ENCODE assay signal across 9 mouse cellular contexts in genomic region chr7:44901230-44901722, GRCm38 (mm10). TPM values are rescaled to one million over a fixed set of nuclear protein-coding genes. Genes with fewer than 3 reads are reported as not detected.
DNase-seq lines count a peak whose midpoint lies in the region; ATAC-seq and TF ChIP-seq lines count a peak whose summit lies in the region.
"Had no signal": no experiment of that assay in that cellular context is flagged by ENCODE, and none has a peak within 500 bp of the region (broad histone marks: within the 10 kb centered on the region; RNA-seq: fewer than 3 reads in every experiment).

No protein-coding gene starts in this region.

- H3K27me3 ChIP-seq in MEL (ENCODE audit: control insufficient read depth in 1 of 2, insufficient read depth in 2 of 2, low read length in 2 of 2) = no peaks in the 10 kb centered on the region
- H3K27me3 ChIP-seq in forebrain, embryonic 10.5 days (ENCODE audit: poor library complexity, severe bottlenecking) = no peaks in the 10 kb centered on the region
- H3K27me3 ChIP-seq in kidney, postnatal 0 days (ENCODE audit: insufficient read depth, low read length) = no peaks in the 10 kb centered on the region
- H3K27me3 ChIP-seq in splenic B cell, adult 2 months (ENCODE audit: control insufficient read depth, insufficient read depth, low read length, poor library complexity, severe bottlenecking) = no peaks in the 10 kb centered on the region

- TF ChIP-seq RAD21 in MEL (IDR thresholded peaks at IDR 0.05; ENCODE audit: low read depth, low read length) = no peak

- no peak for TF ChIP-seq CTCF in MEL (IDR thresholded peaks at IDR 0.05 in 2 of 3, conservative IDR thresholded peaks at IDR 0.05 in 1 of 3; ENCODE audit: control insufficient read depth in 1 of 3, insufficient read depth in 1 of 3, low read depth in 2 of 3, low read length in 3 of 3, poor library complexity in 1 of 3, severe bottlenecking in 1 of 3)
- TF ChIP-seq CTCF in kidney, postnatal 0 days (IDR thresholded peaks at IDR 0.05; ENCODE audit: low read depth) = peak; percentile 57

- no peak overlapping the region for H3K9ac ChIP-seq in MEL (ENCODE audit: control insufficient read depth, low read depth, low read length, poor library complexity, severe bottlenecking)
- peak overlapping the region; percentile 37; the same call in 1 of the 2 replicates for H3K9ac ChIP-seq in kidney, postnatal 0 days (ENCODE audit: low read depth, low read length)

- DNase-seq in adrenal gland, postnatal 10 days = peak; percentile 65
- DNase-seq in adrenal gland, postnatal 4 days (ENCODE audit: low spot score in 2 of 2) = no peak
- DNase-seq in MEL (ENCODE audit: low read depth, low spot score) = peak; percentile 48
- DNase-seq in forebrain, embryonic 10.5 days (ENCODE audit: extremely low spot score, low spot score) = peak; percentile 77
- peak; percentile 83 for DNase-seq in kidney, postnatal 0 days (ENCODE audit: low spot score)
- DNase-seq in lung, postnatal 4 days = peak; percentile 60 to 67
- DNase-seq in splenic B cell, adult 2 months (ENCODE audit: low read depth, low spot score) = peak; percentile 84
- DNase-seq in ovary, postnatal 14 days (ENCODE audit: low spot score) = no peak

- peaks cover 0 to 3% of the 10 kb centered on the region in 2 experiments; a peak in 2 of 4 replicates for H3K4me1 ChIP-seq in MEL (ENCODE audit: control insufficient read depth in 1 of 2, insufficient read depth in 2 of 2, low read length in 2 of 2)
- peaks cover 55% of the 10 kb centered on the region for H3K4me1 ChIP-seq in forebrain, embryonic 10.5 days
- H3K4me1 ChIP-seq in kidney, postnatal 0 days (replicated peaks; ENCODE audit: insufficient read depth, low read length) = peaks cover 25% of the 10 kb centered on the region

- no peak for TF ChIP-seq POLR2A in MEL (IDR thresholded peaks at IDR 0.05; ENCODE audit: control insufficient read depth in 1 of 2, insufficient read depth in 1 of 2, low read depth in 1 of 2, low read length in 2 of 2, poor library complexity in 1 of 2)

- no peaks in the 10 kb centered on the region for H3K36me3 ChIP-seq in MEL (ENCODE audit: control insufficient read depth in 1 of 2, insufficient read depth in 2 of 2, low read length in 2 of 2)
- peaks cover 88% of the 10 kb centered on the region for H3K36me3 ChIP-seq in forebrain, embryonic 10.5 days (replicated peaks)
- peaks cover 31% of the 10 kb centered on the region for H3K36me3 ChIP-seq in kidney, postnatal 0 days (ENCODE audit: insufficient read depth, low read length)
- H3K36me3 ChIP-seq in splenic B cell, adult 2 months (ENCODE audit: control insufficient read depth, insufficient read depth, low read length, poor library complexity, severe bottlenecking) = peaks cover 2% of the 10 kb centered on the region

- no peak overlapping the region for H3K4me3 ChIP-seq in MEL (ENCODE audit: control insufficient read depth in 1 of 2, insufficient read depth in 1 of 2, low read depth in 2 of 2, low read length in 2 of 2)
- H3K4me3 ChIP-seq in forebrain, embryonic 10.5 days = peak overlapping the region; percentile 47
- H3K4me3 ChIP-seq in kidney, postnatal 0 days (replicated peaks; ENCODE audit: low read depth, low read length) = peak overlapping the region; percentile 23

- 14% methylated on average over 21 of the region's 21 CpGs for WGBS in forebrain, embryonic 10.5 days
- WGBS in kidney, postnatal 0 days = 21% methylated on average over 21 of the region's 21 CpGs

- H3K27ac ChIP-seq in MEL (ENCODE audit: control insufficient read depth, low read depth, low read length) = no peak overlapping the region
- peak overlapping the region; percentile 77 for H3K27ac ChIP-seq in forebrain, embryonic 10.5 days
- peak overlapping the region; percentile 70 for H3K27ac ChIP-seq in kidney, postnatal 0 days

- peak; percentile 42 for ATAC-seq in kidney, postnatal 0 days (replicated peaks; ENCODE audit: low FRiP score, low read depth)

- H3K4me2 ChIP-seq in kidney, postnatal 0 days (ENCODE audit: low read length) = peak overlapping the region; percentile 58

- no peaks in the 10 kb centered on the region for H3K79me2 ChIP-seq in MEL (ENCODE audit: control insufficient read depth, insufficient read depth, low read length, poor library complexity)

- no peaks in the 10 kb centered on the region for H3K9me3 ChIP-seq in MEL (replicated peaks; ENCODE audit: insufficient read depth, low read length)
- no peaks in the 10 kb centered on the region for H3K9me3 ChIP-seq in forebrain, embryonic 10.5 days
- H3K9me3 ChIP-seq in kidney, postnatal 0 days (replicated peaks; ENCODE audit: low read length) = no peaks in the 10 kb centered on the region
- H3K9me3 ChIP-seq: G1E had no signal

- no peak for TF ChIP-seq EP300 in MEL (IDR thresholded peaks at IDR 0.05; ENCODE audit: low read depth in 1 of 2, low read length in 2 of 2)

TF ChIP-seq in MEL, 35 proteins besides CTCF, POLR2A, EP300 and RAD21:
- TF ChIP-seq POLR2AphosphoS2 (IDR thresholded peaks at IDR 0.05; ENCODE audit: low read length) = peak; percentile 37; the same call in 1 of the 2 replicates
- TF ChIP-seq GABPA (IDR thresholded peaks at IDR 0.05; ENCODE audit: low read depth, low read length) = no peak
- TF ChIP-seq ELF1 (IDR thresholded peaks at IDR 0.05; ENCODE audit: low read depth, low read length) = no peak
- no peak for TF ChIP-seq ETS1 (IDR thresholded peaks at IDR 0.05; ENCODE audit: low read depth, low read length)

RNA-seq across cellular contexts. Expression of gene Fuz, which starts 5.4 kb away (rescaled TPM):
- total RNA-seq in adrenal gland, postnatal 10 days (2021) = 10 to 100 TPM; 19.5 to 24.8 TPM
- 10 to 100 TPM; 24.6 to 26.7 TPM for total RNA-seq in adrenal gland, postnatal 4 days (2021)
- 6.8 and 9.4 TPM in 2 replicates for total RNA-seq in MEL (2012; rRNA removed)
- 10 to 100 TPM in 1 of 2 experiments, not detected in 1; 18.1 TPM for polyA plus RNA-seq in MEL (2012; ENCODE audit: insufficient read depth in 1 of 2, insufficient read length in 2 of 2, low read depth in 1 of 2, low replicate concordance in 2 of 2, missing spikeins in 1 of 2)
- polyA plus RNA-seq in forebrain, embryonic 10.5 days (2016; fragmentation: Nextera tagmentation; extraction: Ambion mirVana) = 24.8 and 25.0 TPM in 2 replicates
- polyA plus RNA-seq in kidney, postnatal 0 days (2015; fragmentation: Nextera tagmentation; extraction: Ambion mirVana) = 19.9 and 21.1 TPM in 2 replicates

RNA-seq across cellular contexts. Expression of gene Med25, which starts 8.8 kb away (rescaled TPM):
- 10 to 100 TPM; 73.7 to 83.7 TPM for total RNA-seq in adrenal gland, postnatal 10 days (2021)
- 100 to 1,000 TPM; 117 to 121 TPM for total RNA-seq in adrenal gland, postnatal 4 days (2021)
- total RNA-seq in MEL (2012; rRNA removed) = 50.5 and 53.9 TPM in 2 replicates
- 100 to 1,000 TPM in 1 of 2 experiments, not detected in 1; 118 TPM for polyA plus RNA-seq in MEL (2012; ENCODE audit: insufficient read depth in 1 of 2, insufficient read length in 2 of 2, low read depth in 1 of 2, low replicate concordance in 2 of 2, missing spikeins in 1 of 2)
- polyA plus RNA-seq in forebrain, embryonic 10.5 days (2016; fragmentation: Nextera tagmentation; extraction: Ambion mirVana) = 175 and 185 TPM in 2 replicates
- 91.4 and 97.8 TPM in 2 replicates for polyA plus RNA-seq in kidney, postnatal 0 days (2015; fragmentation: Nextera tagmentation; extraction: Ambion mirVana)

RNA-seq across cellular contexts. Expression of gene Ap2a1, which starts 28.0 kb away (rescaled TPM):
- 10 to 100 TPM; 83.6 to 93.2 TPM for total RNA-seq in adrenal gland, postnatal 10 days (2021)
- 100 to 1,000 TPM in 1 of 2 experiments, 10 to 100 TPM in 1; 99.9 to 107 TPM for total RNA-seq in adrenal gland, postnatal 4 days (2021)
- 54.0 and 54.4 TPM in 2 replicates for total RNA-seq in MEL (2012; rRNA removed)
- polyA plus RNA-seq in MEL (2012; ENCODE audit: insufficient read depth in 1 of 2, insufficient read length in 2 of 2, low read depth in 1 of 2, low replicate concordance in 2 of 2, missing spikeins in 1 of 2) = 100 to 1,000 TPM in 1 of 2 experiments, 10 to 100 TPM in 1; 73.1 to 107 TPM
- polyA plus RNA-seq in forebrain, embryonic 10.5 days (2016; fragmentation: Nextera tagmentation; extraction: Ambion mirVana) = 69.1 and 69.5 TPM in 2 replicates
- polyA plus RNA-seq in kidney, postnatal 0 days (2015; fragmentation: Nextera tagmentation; extraction: Ambion mirVana) = 55.8 and 55.9 TPM in 2 replicates

RNA-seq across cellular contexts. Expression of gene Ptov1, which starts 31.7 kb away (rescaled TPM):
- total RNA-seq in adrenal gland, postnatal 10 days (2021) = 100 to 1,000 TPM; 239 to 266 TPM
- 100 to 1,000 TPM; 385 to 394 TPM for total RNA-seq in adrenal gland, postnatal 4 days (2021)
- 44.1 and 46.4 TPM in 2 replicates for total RNA-seq in MEL (2012; rRNA removed)
- polyA plus RNA-seq in MEL (2012; ENCODE audit: insufficient read depth in 1 of 2, insufficient read length in 2 of 2, low read depth in 1 of 2, low replicate concordance in 2 of 2, missing spikeins in 1 of 2) = 100 to 1,000 TPM in 1 of 2 experiments, not detected in 1; 168 TPM
- polyA plus RNA-seq in forebrain, embryonic 10.5 days (2016; fragmentation: Nextera tagmentation; extraction: Ambion mirVana) = 415 and 438 TPM in 2 replicates
- 377 and 412 TPM in 2 replicates for polyA plus RNA-seq in kidney, postnatal 0 days (2015; fragmentation: Nextera tagmentation; extraction: Ambion mirVana)

RNA-seq across cellular contexts. Expression of gene Tsks, which starts 41.7 kb away (rescaled TPM):
- total RNA-seq in adrenal gland, postnatal 10 days (2021) = not detected
- total RNA-seq in adrenal gland, postnatal 4 days (2021) = under 1 TPM in 1 of 2 experiments, not detected in 1; 0.39 TPM
- 0.10 TPM in 1 of 2 replicates, not detected in the other for total RNA-seq in MEL (2012; rRNA removed)
- under 1 TPM in 1 of 2 experiments, not detected in 1; 0.08 TPM for polyA plus RNA-seq in MEL (2012; ENCODE audit: insufficient read depth in 1 of 2, insufficient read length in 2 of 2, low read depth in 1 of 2, low replicate concordance in 2 of 2, missing spikeins in 1 of 2)
- polyA plus RNA-seq in forebrain, embryonic 10.5 days (2016; fragmentation: Nextera tagmentation; extraction: Ambion mirVana) = 0.47 TPM in 1 of 2 replicates, not detected in the other
- polyA plus RNA-seq in kidney, postnatal 0 days (2015; fragmentation: Nextera tagmentation; extraction: Ambion mirVana) = 0.13 and 0.14 TPM in 2 replicates
- total RNA-seq: G1E had no signal

Comparison
In these comparisons a context has a peak if more than half of its experiments do, and no peak if none do; other contexts are left out.
1. DNase-seq: peak in adrenal gland, postnatal 10 days (single experiment), MEL (single experiment), forebrain, embryonic 10.5 days (single experiment), kidney, postnatal 0 days (single experiment), lung, postnatal 4 days (2 of 2) and splenic B cell, adult 2 months (single experiment); none in adrenal gland, postnatal 4 days (0 of 2) and ovary, postnatal 14 days (single experiment).
2. H3K4me3 ChIP-seq: peak in forebrain, embryonic 10.5 days (single experiment) and kidney, postnatal 0 days (single experiment); none in MEL (0 of 2).